Mouse (Mus musculus) lung, postnatal 0 days (tissue): ENCODE data around the gene Apeh.

Experiments used
- CTCF ChIP-seq: IDR thresholded peaks from 2 replicates; pipeline ENCODE4 v1.5.1; 2016; ENCODE audit warnings: antibody characterized with exemption, mild to moderate bottlenecking
- EP300 ChIP-seq: IDR thresholded peaks from 2 replicates; pipeline ENCODE4 v1.6.1; 2016; ENCODE audit warnings: antibody characterized with exemption, mild to moderate bottlenecking, control low read depth

GRCm38 (mm10) chr9:108121170-108121969, 27.0 kb upstream of the Apeh start:
- TF ChIP-seq EP300 (no peak), CTCF (no peak)
